Mouse (Mus musculus) C2C12 (cell line): Measurements from ENCODE around the gene Gm11042. TPM values are rescaled to one million over a fixed set of nuclear protein-coding genes. Genes with fewer than 3 reads are reported as not detected.

Experiments used
- H3K27me3 ChIP-seq: one replicate; pipeline ENCODE4 v1.6.1; 2011; ENCODE audit not compliant: control insufficient read depth, insufficient read depth, insufficient read length
- H3K36me3 ChIP-seq: one replicate; pipeline ENCODE4 v1.6.1; 2011; ENCODE audit not compliant: control insufficient read depth, insufficient read depth
- H3K4me3 ChIP-seq: one replicate; pipeline ENCODE4 v1.5.1; 2011; ENCODE audit warnings: mild to moderate bottlenecking, control low read depth; ENCODE audit not compliant: poor library complexity, insufficient read depth, severe bottlenecking
- H3K79me2 ChIP-seq: one replicate; pipeline ENCODE4 v1.6.1; 2011; ENCODE audit not compliant: control insufficient read depth, insufficient read depth
- H3K79me3 ChIP-seq: one replicate; pipeline ENCODE4 v1.6.1; 2011; ENCODE audit warnings: low read depth, control low read depth
- H3ac ChIP-seq: one replicate; pipeline ENCODE3; 2011; ENCODE audit warnings: low read depth; ENCODE audit not compliant: control insufficient read depth, insufficient read length
- CEBPB ChIP-seq: IDR thresholded peaks from one replicate; pipeline ENCODE4 v1.6.1; 2011; ENCODE audit warnings: low read depth, mild to moderate bottlenecking, control low read depth, moderate library complexity
- CTCF ChIP-seq: IDR thresholded peaks from one replicate; pipeline ENCODE4 v1.5.1; 2011; ENCODE audit not compliant: control insufficient read depth, insufficient read depth, insufficient read length
- FOSL1 ChIP-seq: IDR thresholded peaks from one replicate; pipeline ENCODE4 v1.8.0; 2011; ENCODE audit warnings: mild to moderate bottlenecking, low read length; ENCODE audit not compliant: poor library complexity, insufficient read depth, severe bottlenecking
- MAX ChIP-seq: IDR thresholded peaks from one replicate; pipeline ENCODE4 v1.6.1; 2011; ENCODE audit warnings: mild to moderate bottlenecking, control low read depth
- MYOD1 ChIP-seq: IDR thresholded peaks from one replicate; pipeline ENCODE4 v1.6.1; 2011; ENCODE audit warnings: low read depth; ENCODE audit not compliant: control insufficient read depth, insufficient read length
- MYOG ChIP-seq: IDR thresholded peaks from one replicate; pipeline ENCODE4 v1.6.1; 2011; ENCODE audit not compliant: control insufficient read depth, insufficient read length; ENCODE audit errors: extremely low read depth
- USF1 ChIP-seq: IDR thresholded peaks from one replicate; pipeline ENCODE4 v1.6.1; 2011; ENCODE audit warnings: low read depth, mild to moderate bottlenecking, control low read depth, moderate library complexity
- polyA plus RNA-seq: library from polyadenylated mRNA; unstranded; fragments of >200 nt; fragmentation: generic; extraction: Trizol; gene quantifications from one replicate; pipeline ENCODE4 v1.2.1, GENCODE M21; 2012; ENCODE audit warnings: missing spikeins

The Gm11042 gene
- polyA plus RNA-seq, 1 experiment, result not detected

- Histone ChIP-seq H3K79me3 (no peaks in the 10 kb centered on the region), H3K27me3 (no peaks in the 10 kb centered on the region), H3K4me3 (no peak overlapping the region), H3K36me3 (no peaks in the 10 kb centered on the region), H3ac (no peak overlapping the region), H3K79me2 (no peaks in the 10 kb centered on the region)
- TF ChIP-seq USF1 (no peak), FOSL1 (no peak), CEBPB (no peak), MYOG (no peak), MAX (no peak), CTCF (no peak), MYOD1 (no peak)
Observed at GRCm38 (mm10) chr12:74303418-74304294, 12.5 kb downstream of the Gm11042 start.

DNA sequence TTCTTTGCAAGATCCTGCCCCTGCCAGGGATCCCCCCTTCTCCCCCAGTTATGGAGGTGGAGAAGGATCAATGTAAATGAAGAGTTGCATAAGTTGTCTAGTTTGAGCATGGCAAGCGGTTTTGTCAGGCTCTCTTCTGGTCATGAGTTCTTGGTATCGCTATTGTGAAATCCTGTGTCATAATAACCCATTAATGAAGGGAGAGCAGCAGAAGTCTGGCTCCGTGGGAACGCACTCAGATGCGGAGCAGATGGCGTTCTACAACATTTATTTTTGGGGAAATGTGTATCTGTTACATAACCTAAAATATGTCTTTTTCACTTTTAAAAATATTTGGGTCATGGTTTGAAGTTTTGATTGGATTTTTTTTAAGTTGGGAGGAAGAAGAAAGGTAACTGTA lies 14.6 kb downstream of the Gm11042 start:
- TF ChIP-seq USF1 (no peak), FOSL1 (no peak), MAX (no peak), MYOG (no peak), CTCF (no peak), CEBPB (no peak), MYOD1 (no peak)
- no peak overlapping the region for H3ac ChIP-seq
- no peaks in the 10 kb centered on the region for H3K79me2 ChIP-seq
- no peaks in the 10 kb centered on the region for H3K36me3 ChIP-seq
- H3K4me3 ChIP-seq, result no peak overlapping the region
- H3K27me3 ChIP-seq, result no peaks in the 10 kb centered on the region
- no peaks in the 10 kb centered on the region for H3K79me3 ChIP-seq

DNA sequence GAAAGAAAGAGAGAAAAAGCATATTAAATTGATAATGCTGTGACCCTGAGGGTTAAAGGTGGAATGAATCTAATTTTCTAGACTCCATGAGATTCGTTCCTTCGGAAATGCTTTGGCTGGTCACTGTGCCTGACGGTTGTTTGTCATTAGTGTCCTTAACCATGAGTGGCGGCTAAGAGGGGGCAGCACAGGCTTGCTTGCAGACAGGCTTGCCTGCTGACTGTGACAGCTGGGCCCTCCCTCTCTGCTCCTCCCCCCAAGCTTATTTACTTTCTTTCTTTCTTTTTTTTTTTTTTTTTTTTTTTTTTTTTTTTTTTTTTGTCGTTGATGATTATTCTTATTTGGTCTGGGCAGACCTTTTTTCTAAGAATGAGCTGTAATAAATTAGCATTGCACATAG lies 19.8 kb downstream of the Gm11042 start:
- TF ChIP-seq USF1, result no peak
- no peak for TF ChIP-seq MYOG
- no peak for TF ChIP-seq CTCF
- Histone ChIP-seq H3K79me2 (no peaks in the 10 kb centered on the region), H3K4me3 (no peak overlapping the region), H3K27me3 (no peaks in the 10 kb centered on the region), H3K36me3 (no peaks in the 10 kb centered on the region), H3ac (no peak overlapping the region), H3K79me3 (no peaks in the 10 kb centered on the region)

DNA sequence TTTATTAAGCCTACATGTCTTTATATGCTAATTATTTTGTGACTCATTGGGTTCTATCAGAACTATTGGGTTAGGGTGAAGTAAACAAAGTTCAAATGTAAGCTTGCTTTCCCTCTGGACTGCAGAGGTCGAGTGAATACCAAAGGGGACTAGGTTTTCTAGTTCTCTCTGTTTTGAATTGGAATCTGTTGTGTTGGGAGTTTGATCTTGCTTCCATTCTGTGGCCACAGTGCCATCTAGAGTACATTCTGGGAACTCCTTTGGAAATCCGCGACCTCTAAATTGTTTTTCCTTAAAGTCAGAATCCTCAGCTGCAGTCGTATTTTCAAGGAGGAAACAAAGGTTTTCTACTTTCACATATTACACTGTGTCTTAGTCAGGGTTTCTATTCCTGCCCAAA lies 22.6 kb downstream of the Gm11042 start:
- H3K79me3 ChIP-seq, result no peaks in the 10 kb centered on the region
- no peaks in the 10 kb centered on the region for H3K36me3 ChIP-seq
- H3K4me3 ChIP-seq, result no peak overlapping the region
- no peaks in the 10 kb centered on the region for H3K27me3 ChIP-seq
- H3K79me2 ChIP-seq, result no peaks in the 10 kb centered on the region
- TF ChIP-seq CEBPB (no peak), MYOG (no peak), MYOD1 (no peak), CTCF (peak; percentile 9), MAX (no peak)
- no peak overlapping the region for H3ac ChIP-seq

- Histone ChIP-seq H3K79me2 (no peaks in the 10 kb centered on the region), H3K36me3 (no peaks in the 10 kb centered on the region), H3K4me3 (no peak overlapping the region), H3K27me3 (no peaks in the 10 kb centered on the region), H3K79me3 (no peaks in the 10 kb centered on the region), H3ac (no peak overlapping the region)
- TF ChIP-seq MAX (no peak), CEBPB (no peak), CTCF (no peak), MYOD1 (no peak), USF1 (no peak), MYOG (no peak), FOSL1 (no peak)
Observed at GRCm38 (mm10) chr12:74290983-74291382, 25.2 kb downstream of the Gm11042 start.

DNA sequence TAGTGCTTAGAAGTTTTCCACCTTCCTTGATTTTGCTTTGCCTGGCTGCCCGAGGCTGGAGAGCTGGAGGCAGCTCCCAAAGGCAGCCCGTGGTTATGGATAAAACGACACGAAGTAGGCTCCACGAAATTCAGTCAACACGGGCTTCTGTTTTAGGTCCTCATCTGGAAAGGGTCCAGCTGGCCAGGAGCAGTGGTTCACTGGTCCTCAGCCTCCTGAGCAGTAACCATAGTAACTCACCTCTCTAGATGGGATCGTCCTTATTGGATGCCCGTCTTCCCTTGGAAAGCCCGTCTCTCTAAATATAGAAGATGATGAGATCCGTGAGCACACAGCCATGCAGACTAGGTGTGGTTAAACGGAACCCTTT lies 31.5 kb downstream of the Gm11042 start:
- Histone ChIP-seq H3K27me3 (no peaks in the 10 kb centered on the region), H3K36me3 (no peaks in the 10 kb centered on the region), H3K79me3 (no peaks in the 10 kb centered on the region), H3ac (no peak overlapping the region), H3K4me3 (no peak overlapping the region), H3K79me2 (no peaks in the 10 kb centered on the region)
- TF ChIP-seq FOSL1 (no peak), MYOD1 (no peak), MAX (no peak), CEBPB (no peak), MYOG (no peak), USF1 (no peak), CTCF (no peak)
